Mouse (Mus musculus): ENCODE results near the gene Hps5. TPM values are rescaled to one million over a fixed set of nuclear protein-coding genes. Genes with fewer than 3 reads are reported as not detected.

Gene Hps5
- 5.5 and 6.6 TPM in 2 replicates for polyA plus RNA-seq (2015; fragmentation: Nextera tagmentation; extraction: Ambion mirVana)

GRCm38 (mm10) chr7:46795287-46796205, at the start of gene Hps5, which contains the start of gene Gtf2h1:
Gene Hps5, minus strand, starts transcription at chr7:46796064.
Gene Gtf2h1, plus strand, starts transcription at chr7:46796103.

GRCm38 (mm10) chr7:46840787-46841525, 45.1 kb upstream of the Hps5 start, which contains the start of gene Ldha:
Gene Ldha, plus strand, starts transcription at chr7:46841475.

GRCm38 (mm10) chr7:46751490-46751889, 44.4 kb downstream of the Hps5 start, which contains the start of gene Saa2:
Gene Saa2, plus strand, starts transcription at chr7:46751790.

DNA sequence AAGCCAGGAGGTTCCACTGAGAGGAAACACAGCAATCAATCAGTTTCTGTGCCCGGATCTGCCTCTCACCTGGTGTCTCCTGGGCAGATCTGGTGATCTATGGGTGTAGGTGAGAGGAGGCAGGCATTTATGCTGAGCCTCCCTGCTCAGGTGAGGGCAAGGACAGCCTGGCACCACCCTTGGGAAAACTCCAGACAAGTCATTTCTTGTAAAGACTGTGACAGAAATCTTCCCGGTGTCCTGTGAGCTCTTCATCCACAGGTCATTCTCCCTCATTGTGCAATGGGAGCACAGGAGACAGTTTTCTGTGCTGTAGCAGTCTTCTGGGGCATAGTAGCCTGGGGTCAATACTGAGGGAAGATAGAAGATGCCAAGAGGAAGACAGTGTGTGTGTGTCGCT, 53.0 kb downstream of the Hps5 start, which contains the start of gene Saa1:
Gene Saa1, minus strand, starts transcription at position 101 of the 400 bp plus-strand sequence.

DNA sequence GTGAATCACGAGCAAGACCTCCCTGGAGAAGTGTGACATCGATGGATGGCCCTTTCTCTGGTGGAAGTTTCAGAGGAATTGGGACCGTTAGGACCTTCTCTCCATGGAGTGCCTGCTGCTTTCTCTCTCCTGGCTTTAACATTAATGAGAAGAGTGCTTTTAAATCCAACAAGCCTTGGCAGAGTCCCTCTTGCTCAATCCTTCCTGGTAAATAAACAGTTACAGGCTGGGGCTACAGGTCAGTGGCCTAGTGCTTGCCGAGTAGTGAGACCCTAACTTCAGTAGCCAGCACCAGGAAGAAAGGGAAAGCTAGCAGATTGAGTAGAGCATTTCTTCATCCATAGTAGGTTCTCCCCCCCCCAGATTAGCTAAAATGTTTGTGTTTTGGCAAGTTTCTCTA, 63.4 kb downstream of the Hps5 start, which contains the start of gene Saa4:
Gene Saa4, minus strand, starts transcription at position 146 of the 400 bp plus-strand sequence.

GRCm38 (mm10) chr7:46715600-46715999, 80.3 kb downstream of the Hps5 start, which contains the start of gene Saa3:
Gene Saa3, minus strand, starts transcription at chr7:46715700.

Other genes with a start within 250 kb of the Hps5 start
- gene Sergef, start 156.3 kb downstream of the Hps5 start, polyA plus RNA-seq (2015; fragmentation: Nextera tagmentation; extraction: Ambion mirVana), result 5.4 and 7.5 TPM in 2 replicates
- gene Tph1, start 123.5 kb downstream of the Hps5 start, polyA plus RNA-seq (2015; fragmentation: Nextera tagmentation; extraction: Ambion mirVana), result 1.8 and 3.3 TPM in 2 replicates
- gene Saal1, start 85.4 kb downstream of the Hps5 start, polyA plus RNA-seq (2015; fragmentation: Nextera tagmentation; extraction: Ambion mirVana), result 8.0 and 8.8 TPM in 2 replicates
- gene Saa3, start 80.4 kb downstream of the Hps5 start, polyA plus RNA-seq (2015; fragmentation: Nextera tagmentation; extraction: Ambion mirVana), result 0.72 and 0.96 TPM in 2 replicates
- not detected in 2 replicates for gene Saa4, start 63.5 kb downstream of the Hps5 start, polyA plus RNA-seq (2015; fragmentation: Nextera tagmentation; extraction: Ambion mirVana)
- 0.18 and 0.23 TPM in 2 replicates for gene Saa1, start 53.1 kb downstream of the Hps5 start, polyA plus RNA-seq (2015; fragmentation: Nextera tagmentation; extraction: Ambion mirVana)
- gene Saa2, start 44.3 kb downstream of the Hps5 start, polyA plus RNA-seq (2015; fragmentation: Nextera tagmentation; extraction: Ambion mirVana), result 0.35 and 0.40 TPM in 2 replicates
- 30.1 and 31.4 TPM in 2 replicates for gene Gtf2h1, start within 50 bp of the Hps5 start, polyA plus RNA-seq (2015; fragmentation: Nextera tagmentation; extraction: Ambion mirVana)
- 2,894 and 2,904 TPM in 2 replicates for gene Ldha, start 45.4 kb upstream of the Hps5 start, polyA plus RNA-seq (2015; fragmentation: Nextera tagmentation; extraction: Ambion mirVana)
- not detected in 2 replicates for gene Ldhc, start 65.1 kb upstream of the Hps5 start, polyA plus RNA-seq (2015; fragmentation: Nextera tagmentation; extraction: Ambion mirVana)
- gene Tsg101, start 123.9 kb upstream of the Hps5 start, polyA plus RNA-seq (2015; fragmentation: Nextera tagmentation; extraction: Ambion mirVana), result 125 and 132 TPM in 2 replicates
- gene Uevld, start 162.5 kb upstream of the Hps5 start, polyA plus RNA-seq (2015; fragmentation: Nextera tagmentation; extraction: Ambion mirVana), result 3.9 and 4.4 TPM in 2 replicates
- gene Gm9999, start 187.5 kb upstream of the Hps5 start, polyA plus RNA-seq (2015; fragmentation: Nextera tagmentation; extraction: Ambion mirVana), result not detected in 2 replicates
- 12.2 and 12.5 TPM in 2 replicates for gene Spty2d1, start 212.3 kb upstream of the Hps5 start, polyA plus RNA-seq (2015; fragmentation: Nextera tagmentation; extraction: Ambion mirVana)

All from skeletal muscle tissue, postnatal 0 days (tissue).